Mouse (Mus musculus) forebrain, embryonic 10.5 days (tissue): Measurements from ENCODE around the gene Olfr56. TPM values are rescaled to one million over a fixed set of nuclear protein-coding genes. Genes with fewer than 3 reads are reported as not detected.

Experiments
- DNase-seq: peaks from one replicate; pipeline ENCODE4 v3.0.0-alpha.2; 2017; ENCODE audit warnings: low spot score; ENCODE audit errors: extremely low spot score
- H3K27ac ChIP-seq: fragments of 300-500 bp; sonication (generic); 2 replicates; pipeline ENCODE4 v1.5.1; 2016; ENCODE audit warnings: mild to moderate bottlenecking
- H3K27me3 ChIP-seq: fragments of 300-500 bp; sonication (generic); 2 replicates; pipeline ENCODE4 v1.6.1; 2016; ENCODE audit warnings: mild to moderate bottlenecking; ENCODE audit not compliant: poor library complexity, severe bottlenecking
- H3K36me3 ChIP-seq: fragments of 300-500 bp; sonication (generic); replicated peaks from 2 replicates; pipeline ENCODE4 v1.6.1; 2016; ENCODE audit warnings: mild to moderate bottlenecking, moderate library complexity
- H3K4me1 ChIP-seq: fragments of 300-500 bp; sonication (generic); 2 replicates; pipeline ENCODE4 v1.6.1; 2016
- H3K4me3 ChIP-seq: fragments of 300-500 bp; sonication (generic); 2 replicates; pipeline ENCODE4 v1.5.1; 2016; ENCODE audit warnings: mild to moderate bottlenecking, moderate library complexity
- H3K9me3 ChIP-seq: fragments of 300-500 bp; sonication (generic); 2 replicates; pipeline ENCODE4 v1.6.1; 2016; ENCODE audit warnings: mild to moderate bottlenecking, moderate library complexity
- WGBS: fragments of 180-500 bp; shearing (Covaris S2); methylation state at CpG from one replicate; pipeline ENCODE4 v1.1.7; 2016; 5-methylcytosine and 5-hydroxymethylcytosine counted together
- polyA plus RNA-seq: library from polyadenylated mRNA; unstranded; fragments of >200 nt; fragmentation: Nextera tagmentation; extraction: Ambion mirVana; gene quantifications from 2 replicates; pipeline ENCODE4 v1.2.1, GENCODE M21; 2016

Gene Olfr56
- polyA plus RNA-seq, 1 experiment from 2014 or later, result not detected

DNA sequence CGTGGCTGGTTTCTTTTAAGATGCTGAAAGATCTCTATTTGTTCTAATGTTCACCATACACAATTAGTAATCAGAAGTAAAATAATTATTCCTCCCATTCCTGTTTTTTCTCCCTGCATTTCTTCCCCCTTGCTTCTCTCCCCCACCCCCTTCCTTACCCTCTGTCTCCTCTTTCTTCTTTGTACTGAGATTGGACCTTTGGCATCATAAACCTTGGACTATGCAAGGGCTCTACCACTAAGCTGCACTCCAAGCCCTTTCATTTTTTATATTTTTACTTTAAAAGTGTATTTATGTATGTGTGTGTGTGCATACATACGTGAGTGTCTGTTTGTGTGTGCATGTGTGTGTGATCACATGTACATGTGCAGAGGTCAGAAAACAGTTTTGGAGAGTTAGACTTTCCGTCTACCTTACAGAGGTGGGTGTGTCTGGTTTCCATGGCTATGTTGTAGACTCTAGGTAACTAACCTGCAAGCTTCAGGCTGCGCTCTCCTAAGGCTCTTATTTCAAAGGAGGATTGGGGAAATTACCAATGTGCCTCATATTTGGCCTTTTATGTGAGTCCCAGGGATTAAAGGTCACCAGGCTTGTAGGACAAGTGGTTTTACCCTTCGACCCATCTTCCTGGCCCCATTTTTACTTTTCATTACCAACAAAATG is 110.4 kb downstream of the Olfr56 start:
- peaks cover 8% of the 10 kb centered on the region for H3K4me1 ChIP-seq
- no peak for DNase-seq
- 91% methylated on average over 5 of the region's 5 CpGs for WGBS
- H3K27ac ChIP-seq, result no peak overlapping the region
- H3K9me3 ChIP-seq, result no peaks in the 10 kb centered on the region
- H3K36me3 ChIP-seq, result no peaks in the 10 kb centered on the region
- no peak overlapping the region for H3K4me3 ChIP-seq
- H3K27me3 ChIP-seq, result no peaks in the 10 kb centered on the region

DNA sequence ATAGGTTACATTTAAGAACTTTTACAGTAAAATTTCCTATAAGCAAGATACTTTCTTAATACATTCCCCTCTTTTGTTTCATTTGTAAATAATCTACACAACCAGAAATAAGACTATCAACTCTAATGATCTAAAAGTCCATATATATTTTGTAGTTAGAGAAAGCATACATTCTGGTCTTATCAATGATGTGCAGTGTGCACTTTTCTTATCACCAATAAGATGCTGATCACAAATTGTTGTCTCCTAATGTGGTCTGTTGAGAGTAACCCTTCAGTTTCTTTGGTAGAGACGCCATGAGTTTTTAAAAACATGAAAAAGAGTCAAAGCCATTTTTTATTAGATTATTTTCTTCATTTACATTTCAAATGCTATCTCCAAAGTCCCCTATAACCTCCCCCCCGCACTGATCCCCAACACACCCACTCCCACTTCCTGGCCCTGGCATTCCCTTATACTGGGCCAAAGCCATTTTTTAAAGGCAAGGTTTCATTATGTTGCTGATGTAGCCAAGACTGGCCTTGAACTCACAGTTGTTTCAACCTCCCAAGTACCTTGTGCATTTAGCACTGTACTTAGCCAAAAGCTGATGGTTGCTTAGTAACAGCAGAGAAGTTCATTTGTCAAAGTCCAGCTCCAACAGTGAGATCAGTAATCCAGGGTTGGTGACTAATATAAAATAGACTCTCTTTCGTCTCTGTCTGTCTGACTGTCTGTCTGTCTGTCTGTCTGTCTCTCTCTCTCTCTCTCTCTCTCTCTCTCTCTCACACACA is 111.2 kb downstream of the Olfr56 start:
- Histone ChIP-seq H3K36me3 (no peaks in the 10 kb centered on the region), H3K9me3 (no peaks in the 10 kb centered on the region), H3K4me3 (no peak overlapping the region), H3K27me3 (no peaks in the 10 kb centered on the region), H3K27ac (no peak overlapping the region), H3K4me1 (peaks cover 8% of the 10 kb centered on the region)
- 85% methylated on average over 3 of the region's 3 CpGs for WGBS
- DNase-seq, result no peak

DNA sequence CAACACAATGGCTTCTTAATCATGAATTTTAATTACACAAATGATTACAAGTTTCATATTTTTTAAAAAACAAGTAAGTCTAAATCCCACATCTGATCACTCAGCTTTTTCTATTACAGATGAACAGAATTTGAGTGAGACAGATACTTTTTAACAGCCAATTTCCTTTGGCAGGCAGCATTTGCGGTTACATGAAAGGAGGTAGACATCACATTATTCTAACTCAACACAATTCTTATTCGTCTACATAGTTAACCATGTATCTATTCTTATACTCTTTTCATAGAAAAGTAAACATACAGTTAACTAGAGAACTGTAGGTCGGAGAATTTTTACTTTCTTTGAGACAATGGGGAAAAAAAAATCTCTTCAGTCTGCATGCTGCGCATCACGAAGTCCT is 111.9 kb downstream of the Olfr56 start:
- H3K9me3 ChIP-seq, result no peaks in the 10 kb centered on the region
- no peak for DNase-seq
- no peak overlapping the region for H3K4me3 ChIP-seq
- no peaks in the 10 kb centered on the region for H3K36me3 ChIP-seq
- H3K4me1 ChIP-seq, result peaks cover 12% of the 10 kb centered on the region
- H3K27me3 ChIP-seq, result no peaks in the 10 kb centered on the region
- WGBS, result 92% methylated on average over 5 of the region's 5 CpGs
- no peak overlapping the region for H3K27ac ChIP-seq

DNA sequence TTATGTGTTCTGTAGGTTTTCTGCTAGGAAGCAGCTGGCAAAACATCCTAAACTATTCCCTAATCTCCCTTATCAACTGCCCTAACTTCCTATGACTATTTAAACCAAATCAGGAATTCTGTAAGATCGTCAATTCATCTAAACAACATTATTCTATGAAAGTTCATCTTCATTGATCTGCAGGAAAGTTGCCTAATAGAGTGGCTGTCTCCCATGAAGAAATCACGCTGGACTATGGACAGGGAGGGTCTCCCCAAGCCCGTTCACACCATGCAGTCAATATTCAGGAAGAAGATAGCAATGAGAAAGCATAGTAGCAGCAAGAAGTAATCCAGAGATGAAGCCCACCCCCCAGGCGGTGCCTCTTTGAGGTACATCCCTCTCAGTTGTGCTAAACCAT is 112.5 kb downstream of the Olfr56 start:
- 81% methylated on average over 4 of the region's 4 CpGs for WGBS
- peaks cover 12% of the 10 kb centered on the region for H3K4me1 ChIP-seq
- DNase-seq, result no peak

DNA sequence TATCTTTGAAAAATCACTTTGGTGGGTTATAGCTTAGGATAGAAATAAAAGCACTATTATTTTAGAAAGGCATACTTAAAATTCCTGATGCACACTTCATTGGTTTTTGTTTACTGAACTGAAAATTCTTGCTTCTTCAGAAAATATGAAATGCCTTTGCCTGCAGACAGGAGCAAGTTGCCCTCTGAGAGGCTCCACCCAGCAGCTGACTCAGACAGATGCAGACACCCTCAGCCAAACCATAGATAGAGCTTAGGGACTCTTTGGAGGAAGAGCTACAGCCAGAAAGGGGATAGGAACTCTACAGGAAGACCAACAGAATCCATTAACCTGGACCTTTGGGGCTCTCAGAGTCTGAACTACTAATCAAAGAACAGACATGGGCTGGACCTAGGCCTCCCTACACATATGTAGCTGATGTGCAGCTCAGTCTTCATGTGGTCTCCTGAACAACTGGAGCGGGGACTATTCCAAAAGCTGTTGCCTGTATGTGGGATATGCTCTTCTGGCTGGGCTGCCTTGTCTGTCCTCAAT is 113.4 kb downstream of the Olfr56 start:
- no peak for DNase-seq
- Histone ChIP-seq H3K4me1 (peaks cover 12% of the 10 kb centered on the region), H3K4me3 (no peak overlapping the region), H3K9me3 (no peaks in the 10 kb centered on the region), H3K27ac (no peak overlapping the region), H3K36me3 (no peaks in the 10 kb centered on the region), H3K27me3 (no peaks in the 10 kb centered on the region)
- WGBS, result 81% methylated on average over 1 of the region's 1 CpGs

More for the DNA sequence above, 112.5 kb downstream of the Olfr56 start:
- no peak overlapping the region for H3K27ac ChIP-seq
- H3K27me3 ChIP-seq, result no peaks in the 10 kb centered on the region
- no peak overlapping the region for H3K4me3 ChIP-seq
- no peaks in the 10 kb centered on the region for H3K9me3 ChIP-seq
- no peaks in the 10 kb centered on the region for H3K36me3 ChIP-seq

DNA sequence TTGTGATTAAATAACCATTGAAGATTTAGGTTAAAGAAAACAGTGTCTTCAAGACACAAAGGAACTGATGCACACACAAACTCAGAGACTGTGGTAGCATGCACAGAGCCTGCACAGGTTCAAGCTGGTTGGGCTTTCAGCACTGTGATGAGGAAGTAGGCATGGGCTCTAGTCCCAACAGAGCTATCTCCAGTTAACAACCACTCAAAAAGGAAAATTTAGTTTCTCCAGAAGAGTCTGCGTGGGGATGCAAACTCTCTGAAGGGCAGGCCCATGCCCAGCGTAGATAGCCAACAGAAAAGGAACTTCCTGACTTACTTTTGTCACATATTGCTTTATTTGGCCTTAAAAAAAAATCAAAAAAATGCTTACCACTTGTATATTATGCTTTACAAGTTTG is 114.1 kb downstream of the Olfr56 start:
- DNase-seq, result no peak
- Histone ChIP-seq H3K4me1 (peaks cover 12% of the 10 kb centered on the region), H3K27ac (no peak overlapping the region), H3K4me3 (no peak overlapping the region), H3K27me3 (no peaks in the 10 kb centered on the region), H3K36me3 (no peaks in the 10 kb centered on the region), H3K9me3 (no peaks in the 10 kb centered on the region)
- 88% methylated on average over 2 of the region's 2 CpGs for WGBS

DNA sequence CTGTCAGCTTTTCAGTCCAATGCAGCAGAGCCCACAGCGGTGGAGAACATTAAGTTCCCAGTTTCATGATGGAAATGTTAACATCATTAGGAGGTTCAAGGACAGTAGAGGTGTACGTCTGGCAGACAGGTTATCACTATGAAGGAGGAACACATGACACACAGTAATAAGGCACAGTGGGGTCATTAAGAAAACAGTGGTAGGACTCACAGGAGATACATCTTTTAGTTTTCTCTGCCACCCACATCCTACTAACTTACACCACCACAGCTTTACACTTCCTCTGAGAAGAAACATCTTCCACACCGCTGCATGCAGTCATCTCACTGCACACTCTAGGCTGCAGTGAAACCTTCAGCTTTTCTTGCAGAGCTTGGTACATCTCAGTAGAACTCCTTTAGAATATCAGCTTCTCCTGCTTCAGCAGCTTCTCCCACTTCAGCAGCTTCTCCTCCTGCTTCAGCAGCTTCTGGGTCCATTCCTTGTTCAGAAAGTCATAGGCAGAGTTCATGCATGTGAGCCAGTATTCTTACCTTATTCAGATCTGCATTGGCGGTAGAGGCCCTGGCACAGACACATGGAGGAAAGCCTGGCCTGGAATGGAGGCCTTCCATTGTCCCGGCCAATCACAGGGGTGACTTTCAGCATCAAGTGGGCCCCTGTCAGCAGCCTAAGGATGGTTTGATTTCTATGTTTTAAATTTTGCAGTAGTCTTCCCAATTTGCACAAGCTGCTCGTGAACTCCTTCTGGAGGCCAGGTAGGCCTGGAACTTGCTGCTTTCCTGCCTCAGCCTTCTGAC is 115.4 kb downstream of the Olfr56 start:
- Histone ChIP-seq H3K36me3 (no peaks in the 10 kb centered on the region), H3K4me1 (peaks cover 4% of the 10 kb centered on the region; the same call in 1 of the 2 replicates), H3K4me3 (no peak overlapping the region), H3K27ac (no peak overlapping the region), H3K27me3 (no peaks in the 10 kb centered on the region), H3K9me3 (no peaks in the 10 kb centered on the region)
- WGBS, result 93% methylated on average over 6 of the region's 6 CpGs
- DNase-seq, result no peak

DNA sequence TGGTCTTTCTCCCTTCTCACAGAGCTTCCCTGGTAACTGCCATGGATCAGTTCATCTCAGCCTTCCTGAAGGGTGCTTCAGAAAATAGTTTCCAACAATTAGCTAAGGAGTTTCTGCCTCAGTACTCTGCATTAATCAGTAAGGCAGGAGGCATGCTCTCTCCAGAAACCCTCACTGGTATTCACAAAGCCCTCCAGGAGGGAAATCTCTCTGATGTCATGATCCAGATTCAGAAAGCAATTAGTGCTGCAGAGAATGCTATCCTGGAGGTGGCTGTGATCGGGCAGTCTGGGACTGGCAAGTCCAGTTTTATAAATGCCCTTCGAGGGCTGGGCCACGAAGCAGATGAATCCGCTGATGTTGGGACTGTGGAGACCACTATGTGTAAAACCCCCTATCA is 116.7 kb downstream of the Olfr56 start:
- Histone ChIP-seq H3K27ac (no peak overlapping the region), H3K4me1 (peaks cover 4% of the 10 kb centered on the region; the same call in 1 of the 2 replicates), H3K27me3 (no peaks in the 10 kb centered on the region), H3K4me3 (no peak overlapping the region), H3K9me3 (no peaks in the 10 kb centered on the region), H3K36me3 (no peaks in the 10 kb centered on the region)
- DNase-seq, result no peak
- WGBS, result 76% methylated on average over 4 of the region's 4 CpGs

DNA sequence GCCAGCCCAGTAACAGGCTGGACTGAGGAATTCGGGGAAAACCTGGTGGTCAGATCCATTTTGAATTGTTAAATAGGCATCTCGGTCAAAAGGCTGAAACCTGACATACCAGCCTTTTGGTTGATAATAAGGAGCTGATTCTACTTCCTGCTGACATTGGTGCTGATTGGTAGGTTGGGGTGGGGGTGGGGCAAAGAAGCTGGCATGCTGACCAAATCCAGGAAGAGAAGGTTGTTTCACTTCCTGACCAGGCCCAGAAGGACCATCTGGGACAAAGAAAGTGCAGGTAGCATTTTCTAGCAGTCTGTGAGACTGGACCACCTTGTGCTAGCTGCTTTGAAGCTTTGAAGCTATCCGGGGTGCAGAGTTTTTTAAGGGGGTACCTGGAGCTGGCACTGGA is 121.7 kb downstream of the Olfr56 start:
- no peak overlapping the region for H3K4me3 ChIP-seq
- H3K27ac ChIP-seq, result no peak overlapping the region
- no peak for DNase-seq
- no peaks in the 10 kb centered on the region for H3K9me3 ChIP-seq
- H3K4me1 ChIP-seq, result peaks cover 8% of the 10 kb centered on the region; the same call in 1 of the 2 replicates
- H3K27me3 ChIP-seq, result no peaks in the 10 kb centered on the region
- 89% methylated on average over 3 of the region's 3 CpGs for WGBS
- H3K36me3 ChIP-seq, result no peaks in the 10 kb centered on the region

DNA sequence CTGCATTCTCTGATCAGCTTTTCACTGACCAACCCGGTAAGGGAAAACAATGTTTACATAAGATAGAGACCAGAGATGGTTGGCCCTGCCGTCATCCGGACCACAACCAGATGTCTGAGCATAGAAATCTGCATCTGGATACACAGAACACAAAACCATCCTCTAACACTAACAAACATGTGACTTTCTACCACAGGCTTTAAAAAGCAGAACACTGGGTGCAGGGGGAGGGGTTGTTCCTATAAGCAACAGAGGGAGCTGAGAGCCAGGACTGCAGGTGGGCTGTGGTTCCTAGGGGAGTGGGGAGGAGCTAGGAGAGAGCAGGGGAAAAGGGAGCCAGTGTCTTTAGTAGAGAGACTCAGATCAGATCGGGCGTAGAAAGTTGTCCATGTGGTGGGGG is 122.8 kb downstream of the Olfr56 start:
- H3K27ac ChIP-seq, result no peak overlapping the region
- H3K27me3 ChIP-seq, result no peaks in the 10 kb centered on the region
- H3K4me1 ChIP-seq, result peaks cover 6% of the 10 kb centered on the region; the same call in 1 of the 2 replicates
- 69% methylated on average over 5 of the region's 5 CpGs for WGBS
- no peak overlapping the region for H3K4me3 ChIP-seq
- H3K9me3 ChIP-seq, result no peaks in the 10 kb centered on the region
- no peaks in the 10 kb centered on the region for H3K36me3 ChIP-seq
- DNase-seq, result no peak

DNA sequence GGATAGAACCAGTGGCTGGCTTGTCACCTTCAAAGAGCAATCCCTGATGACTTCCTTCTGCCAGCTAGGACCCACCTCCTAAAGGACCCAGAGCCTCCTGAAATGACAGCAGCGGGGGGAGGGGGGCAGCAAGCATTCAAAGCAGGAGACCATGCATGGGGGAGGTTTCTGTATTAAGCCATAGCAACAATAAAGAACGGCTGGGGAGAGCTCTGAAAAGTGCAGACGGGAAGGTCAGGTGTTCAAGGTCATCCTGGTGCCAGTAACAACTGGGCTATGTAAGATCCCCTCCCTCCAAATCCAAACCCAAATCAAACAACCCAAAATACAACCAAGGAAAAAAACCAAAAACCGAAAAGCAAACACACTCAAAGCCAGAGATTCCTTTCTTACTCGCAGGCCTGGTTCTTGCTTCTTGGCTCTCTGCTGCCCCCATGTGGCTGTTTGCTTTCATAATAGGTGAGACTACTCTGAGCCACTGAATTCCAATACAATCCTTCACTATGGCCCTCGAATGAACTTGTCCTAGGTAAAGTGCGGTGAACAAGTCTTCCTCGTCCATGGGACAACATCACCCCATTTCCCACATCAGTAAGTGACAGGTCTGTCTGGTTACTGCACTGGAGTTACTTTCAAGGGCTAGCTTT is 124.5 kb downstream of the Olfr56 start:
- peaks cover 12% of the 10 kb centered on the region; the same call in 1 of the 2 replicates for H3K4me1 ChIP-seq
- WGBS, result 25% methylated on average over 8 of the region's 8 CpGs
- H3K27me3 ChIP-seq, result no peaks in the 10 kb centered on the region
- no peaks in the 10 kb centered on the region for H3K9me3 ChIP-seq
- DNase-seq, result peak; percentile 80
- no peak overlapping the region for H3K4me3 ChIP-seq
- H3K36me3 ChIP-seq, result no peaks in the 10 kb centered on the region
- H3K27ac ChIP-seq, result no peak overlapping the region

DNA sequence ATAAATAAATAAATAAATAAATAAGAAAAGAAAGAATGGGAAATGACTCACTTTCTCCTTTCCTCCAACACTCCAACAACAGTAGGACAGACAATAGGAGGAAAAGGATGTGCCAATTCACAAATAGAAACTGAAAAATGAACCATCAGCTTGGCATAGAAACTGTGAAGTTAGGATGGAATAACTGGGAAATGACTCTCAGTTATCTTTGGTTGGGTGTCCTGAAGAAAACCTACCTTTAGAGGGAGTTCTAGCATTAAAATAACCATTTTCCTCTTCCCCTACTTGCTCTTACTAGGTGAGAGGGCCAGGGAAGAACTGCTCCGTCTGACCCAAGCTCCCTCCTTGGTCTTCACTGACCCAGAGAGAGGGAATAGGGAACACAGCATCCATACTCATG is 127.1 kb downstream of the Olfr56 start:
- Histone ChIP-seq H3K9me3 (no peaks in the 10 kb centered on the region), H3K27me3 (no peaks in the 10 kb centered on the region), H3K4me3 (no peak overlapping the region), H3K36me3 (no peaks in the 10 kb centered on the region), H3K4me1 (peaks cover 14% of the 10 kb centered on the region; the same call in 1 of the 2 replicates), H3K27ac (no peak overlapping the region)
- 58% methylated on average over 1 of the region's 1 CpGs for WGBS
- DNase-seq, result no peak
